16 mouse cellular contexts compared by ENCODE assay signal in the genomic region with DNA sequence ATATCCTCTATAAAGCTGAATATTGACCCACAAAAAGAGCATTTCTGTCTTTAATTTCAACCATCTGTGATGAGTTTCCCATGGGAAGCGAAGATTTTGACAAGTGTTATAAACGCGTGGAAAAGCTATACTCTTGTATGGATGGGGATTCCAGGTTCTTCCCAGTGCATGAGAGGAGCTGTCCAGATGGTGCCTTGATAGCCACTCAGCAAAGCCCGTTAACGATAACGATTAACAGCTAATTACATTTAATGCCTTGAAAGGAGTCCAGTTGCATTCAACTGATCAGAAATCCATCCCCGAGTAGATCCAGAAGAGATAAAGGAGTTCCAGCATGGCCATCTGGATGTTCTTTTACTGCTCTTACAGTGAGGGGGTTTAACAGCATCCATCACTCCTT.
"Had no signal": no experiment of that assay in that cellular context is flagged by ENCODE, and none has a peak within 500 bp of the region (broad histone marks: within the 10 kb centered on the region; RNA-seq: fewer than 3 reads in every experiment).

No protein-coding gene starts in this region.

- H3K4me3 ChIP-seq: left cerebral cortex, adult 2 months; liver, embryonic 13.5 days; midbrain, embryonic 13.5 days had no signal

- H3K4me2 ChIP-seq: liver, embryonic 13.5 days; midbrain, embryonic 13.5 days had no signal

- H3K27me3 ChIP-seq: liver, embryonic 13.5 days; midbrain, embryonic 13.5 days had no signal

- H3K4me1 ChIP-seq: liver, embryonic 13.5 days; midbrain, embryonic 13.5 days had no signal

- ATAC-seq: midbrain, embryonic 13.5 days; midbrain, embryonic 16.5 days had no signal

- DNase-seq: kidney, adult 2 months; kidney, postnatal 36 days; layer of hippocampus, postnatal 36 days; liver, embryonic 13.5 days; lung, adult 2 months; lung, postnatal 14 days; lung, postnatal 4 days; right cerebral cortex, postnatal 4 days; thymus, adult 2 months; thymus, postnatal 14 days; thymus, postnatal 4 days had no signal

- H3K36me3 ChIP-seq: liver, embryonic 13.5 days; midbrain, embryonic 13.5 days had no signal

- H3K9me3 ChIP-seq: liver, embryonic 13.5 days; midbrain, embryonic 13.5 days had no signal

- H3K9ac ChIP-seq: liver, embryonic 13.5 days; midbrain, embryonic 13.5 days had no signal

- H3K27ac ChIP-seq: kidney, postnatal 0 days; left cerebral cortex, adult 2 months; liver, embryonic 13.5 days; midbrain, embryonic 13.5 days; stomach, postnatal 0 days had no signal
